Mouse (Mus musculus) embryonic facial prominence, embryonic 11.5 days (tissue): ENCODE results near the gene Tmem39a. TPM values are rescaled to one million over a fixed set of nuclear protein-coding genes. Genes with fewer than 3 reads are reported as not detected.

Experiments used
- ATAC-seq: fragments of 200-750 bp; cut with Nextera tagmentation; replicated peaks from 2 replicates; pipeline ENCODE4 v1.8.0; 2017; ENCODE audit warnings: low read depth; ENCODE audit not compliant: insufficient number of reproducible peaks, low FRiP score, low TSS enrichment
- DNase-seq: peaks from one replicate; pipeline ENCODE4 v3.0.0-alpha.2; 2015; ENCODE audit warnings: low spot score
- H3K27ac ChIP-seq: fragments of 300-500 bp; sonication (generic); replicated peaks from 2 replicates; pipeline ENCODE4 v1.5.1; 2014; ENCODE audit warnings: mild to moderate bottlenecking, low read depth, low read length, control low read depth
- H3K27me3 ChIP-seq: fragments of 300-500 bp; sonication (generic); 2 replicates; pipeline ENCODE4 v1.6.1; 2014; ENCODE audit warnings: mild to moderate bottlenecking, low read length, moderate library complexity, mixed read lengths; ENCODE audit not compliant: control insufficient read depth, insufficient read depth
- H3K36me3 ChIP-seq: fragments of 300-500 bp; sonication (generic); replicated peaks from 2 replicates; pipeline ENCODE4 v1.6.1; 2014; ENCODE audit warnings: low read depth, mild to moderate bottlenecking, low read length, moderate library complexity, mixed read lengths; ENCODE audit not compliant: control insufficient read depth, insufficient read depth
- H3K4me1 ChIP-seq: fragments of 300-500 bp; sonication (generic); 2 replicates; pipeline ENCODE4 v1.6.1; 2014; ENCODE audit warnings: low read length, mixed read lengths; ENCODE audit not compliant: control insufficient read depth, insufficient read depth
- H3K4me2 ChIP-seq: fragments of 300-500 bp; sonication (generic); 2 replicates; pipeline ENCODE4 v1.6.1; 2014; ENCODE audit warnings: low read depth, mild to moderate bottlenecking, control low read depth, low read length, moderate library complexity
- H3K4me3 ChIP-seq: fragments of 300-500 bp; sonication (generic); 2 replicates; pipeline ENCODE4 v1.5.1; 2014; ENCODE audit warnings: low read depth, low read length, control low read depth
- H3K9ac ChIP-seq: fragments of 300-500 bp; sonication (generic); replicated peaks from 2 replicates; pipeline ENCODE4 v1.6.1; 2014; ENCODE audit warnings: mild to moderate bottlenecking, control low read depth, low read length
- H3K9me3 ChIP-seq: fragments of 300-500 bp; sonication (generic); replicated peaks from 2 replicates; pipeline ENCODE4 v1.6.1; 2016; ENCODE audit warnings: mild to moderate bottlenecking, low read length, inconsistent platforms, mixed read lengths; ENCODE audit not compliant: control insufficient read depth
- WGBS: fragments of 180-500 bp; shearing (Covaris S2); extraction: QIAGEN DNeasy Blood & Tissue Kit; methylation state at CpG from one replicate; pipeline ENCODE4 v1.1.7; 2014; 5-methylcytosine and 5-hydroxymethylcytosine counted together
- polyA plus RNA-seq: library from polyadenylated mRNA; unstranded; fragments of >200 nt; fragmentation: Nextera tagmentation; extraction: Ambion mirVana; gene quantifications from 2 replicates; pipeline ENCODE4 v1.2.1, GENCODE M21; 2014

Tmem39a gene
- polyA plus RNA-seq, 1 experiment from 2014 or later: 107 TPM

- Histone ChIP-seq H3K36me3 (no peaks in the 10 kb centered on the region), H3K27ac (no peak overlapping the region), H3K9me3 (no peaks in the 10 kb centered on the region), H3K4me2 (no peak overlapping the region), H3K4me1 (no peaks in the 10 kb centered on the region), H3K27me3 (no peaks in the 10 kb centered on the region), H3K4me3 (no peak overlapping the region), H3K9ac (no peak overlapping the region)
- DNase-seq (no peak), ATAC-seq (no peak)
- WGBS: 94% methylated on average over 7 of the region's 7 CpGs
These were observed 66.9 kb downstream of the Tmem39a start for GRCm38 (mm10) chr16:38625411-38625810.

- H3K4me1 ChIP-seq: no peaks in the 10 kb centered on the region
- H3K4me3 ChIP-seq: no peak overlapping the region
- DNase-seq (no peak), ATAC-seq (no peak)
- H3K36me3 ChIP-seq: no peaks in the 10 kb centered on the region
- H3K27ac ChIP-seq: no peak overlapping the region
- no peak overlapping the region for H3K9ac ChIP-seq
- H3K27me3 ChIP-seq: no peaks in the 10 kb centered on the region
- H3K4me2 ChIP-seq: no peak overlapping the region
- no peaks in the 10 kb centered on the region for H3K9me3 ChIP-seq
- WGBS: 83% methylated on average over 10 of the region's 10 CpGs
These were observed 67.4 kb downstream of the Tmem39a start for GRCm38 (mm10) chr16:38625811-38626369.

- Histone ChIP-seq H3K27ac (no peak overlapping the region), H3K36me3 (no peaks in the 10 kb centered on the region), H3K9ac (no peak overlapping the region), H3K4me3 (no peak overlapping the region), H3K4me2 (no peak overlapping the region), H3K4me1 (no peaks in the 10 kb centered on the region), H3K9me3 (no peaks in the 10 kb centered on the region), H3K27me3 (no peaks in the 10 kb centered on the region)
- peak; percentile 52 for DNase-seq
- ATAC-seq: no peak
- 61% methylated on average over 6 of the region's 6 CpGs for WGBS
These were observed 73.6 kb downstream of the Tmem39a start for GRCm38 (mm10) chr16:38632147-38632546.

- H3K4me3 ChIP-seq: no peak overlapping the region
- no peaks in the 10 kb centered on the region for H3K36me3 ChIP-seq
- no peaks in the 10 kb centered on the region for H3K4me1 ChIP-seq
- H3K9me3 ChIP-seq: no peaks in the 10 kb centered on the region
- WGBS: 45% methylated on average over 8 of the region's 8 CpGs
- no peak overlapping the region for H3K4me2 ChIP-seq
- DNase-seq (no peak), ATAC-seq (no peak)
- no peak overlapping the region for H3K9ac ChIP-seq
- no peaks in the 10 kb centered on the region for H3K27me3 ChIP-seq
- peak overlapping the region; percentile 25; the same call in 1 of the 2 replicates for H3K27ac ChIP-seq
These were observed 77.4 kb downstream of the Tmem39a start for GRCm38 (mm10) chr16:38635833-38636390.

GRCm38 (mm10) chr16:38636682-38637081 is 78.2 kb downstream of the Tmem39a start:
- Histone ChIP-seq H3K4me1 (no peaks in the 10 kb centered on the region), H3K27me3 (no peaks in the 10 kb centered on the region), H3K27ac (peak overlapping the region; percentile 61), H3K9ac (no peak overlapping the region), H3K9me3 (no peaks in the 10 kb centered on the region), H3K36me3 (no peaks in the 10 kb centered on the region), H3K4me3 (no peak overlapping the region), H3K4me2 (no peak overlapping the region)
- whole genome bisulfite sequencing: 22% methylated on average over 9 of the region's 9 CpGs
- peak; percentile 81 for DNase-seq
- peak; percentile 68 for ATAC-seq

GRCm38 (mm10) chr16:38637085-38637484 is 78.6 kb downstream of the Tmem39a start:
- Histone ChIP-seq H3K27ac (peak overlapping the region; percentile 61), H3K27me3 (no peaks in the 10 kb centered on the region), H3K9ac (no peak overlapping the region), H3K4me1 (no peaks in the 10 kb centered on the region), H3K4me3 (no peak overlapping the region), H3K9me3 (no peaks in the 10 kb centered on the region), H3K4me2 (no peak overlapping the region), H3K36me3 (no peaks in the 10 kb centered on the region)
- WGBS: 49% methylated on average over 10 of the region's 10 CpGs
- DNase-seq: no peak
- no peak for ATAC-seq

Other genes starting within 250 kb of the Tmem39a start
- 0.13 and 0.14 TPM in 2 replicates for gene Maats1, start 216.6 kb upstream of the Tmem39a start, polyA plus RNA-seq
- 107 and 108 TPM in 2 replicates for gene Cox17, start 211.7 kb upstream of the Tmem39a start, polyA plus RNA-seq
- 0.69 TPM in 1 of 2 replicates, not detected in the other for gene Gm21987, start 211.7 kb upstream of the Tmem39a start, polyA plus RNA-seq
- gene Popdc2, start 196.5 kb upstream of the Tmem39a start, polyA plus RNA-seq: 1.4 and 1.5 TPM in 2 replicates
- not detected in 2 replicates for gene Pla1a, start 125.6 kb upstream of the Tmem39a start, polyA plus RNA-seq
- 124 and 139 TPM in 2 replicates for gene Adprh, start 106.0 kb upstream of the Tmem39a start, polyA plus RNA-seq
- gene Cd80, start 103.1 kb upstream of the Tmem39a start, polyA plus RNA-seq: 0.21 and 0.52 TPM in 2 replicates
- 21.5 and 23.6 TPM in 2 replicates for gene Timmdc1, start 36.0 kb upstream of the Tmem39a start, polyA plus RNA-seq
- gene Poglut1, start 8.4 kb upstream of the Tmem39a start, polyA plus RNA-seq: 80.3 and 80.8 TPM in 2 replicates
- gene Arhgap31, start 154.6 kb downstream of the Tmem39a start, polyA plus RNA-seq: 8.0 and 9.4 TPM in 2 replicates
- gene B4galt4, start 183.6 kb downstream of the Tmem39a start, polyA plus RNA-seq: 39.3 and 39.6 TPM in 2 replicates
- gene Upk1b, start 241.6 kb downstream of the Tmem39a start, polyA plus RNA-seq: 2.6 and 2.9 TPM in 2 replicates